Mouse (Mus musculus): ENCODE measurements around the gene Tbc1d10a.
A peak's percentile ranks its signal among the peaks of the same experiment; 100 is the strongest.

- TF ChIP-seq CTCF (IDR thresholded peaks at IDR 0.05 in 2 of 3, conservative IDR thresholded peaks at IDR 0.05 in 1 of 3; ENCODE audit: control insufficient read depth in 1 of 3, insufficient read depth in 1 of 3, low read depth in 2 of 3, low read length in 3 of 3, poor library complexity in 1 of 3, severe bottlenecking in 1 of 3) = no peak
- peak; percentile 86 to 92 for TF ChIP-seq POLR2A (IDR thresholded peaks at IDR 0.05; ENCODE audit: control insufficient read depth in 1 of 2, insufficient read depth in 1 of 2, low read depth in 1 of 2, low read length in 2 of 2, poor library complexity in 1 of 2)
- TF ChIP-seq CHD1 (IDR thresholded peaks at IDR 0.05; ENCODE audit: low read depth, low read length) = no peak
- no peak for TF ChIP-seq MAFK (IDR thresholded peaks at IDR 0.05; ENCODE audit: borderline replicate concordance, low read depth, low read length)
- TF ChIP-seq USF1 (IDR thresholded peaks at IDR 0.05; ENCODE audit: low read depth, low read length) = no peak
Observed at GRCm38 (mm10) chr11:4159808-4160708, 26.5 kb upstream of the Tbc1d10a start, which contains the start of the genes Ccdc157 and Sf3a1.
